Mouse (Mus musculus) kidney, embryonic 14.5 days (tissue): ENCODE measurements at regions not wholly inside any gene's neighbourhood (a gene's known extent, or its start where the extent isn't known, plus 50 kb on each side); places are given as distances from the start of the nearest gene placed in this dataset.
A peak's percentile ranks its signal among the peaks of the same experiment; 100 is the strongest.

ENCODE experiments used
- ATAC-seq: fragments of 200-750 bp; cut with Nextera tagmentation; 2 replicates; pipeline ENCODE4 v1.8.0; 2017; ENCODE audit warnings: moderate number of reproducible peaks, mild to moderate bottlenecking, moderate TSS enrichment, moderate library complexity; ENCODE audit not compliant: low FRiP score, low TSS enrichment
- H3K27ac ChIP-seq: fragments of 300-500 bp; sonication (generic); 2 replicates; pipeline ENCODE4 v1.5.1; 2014; ENCODE audit warnings: low read depth, mild to moderate bottlenecking, low read length, moderate library complexity, mixed read lengths
- H3K27me3 ChIP-seq: fragments of 300-500 bp; sonication (generic); 2 replicates; pipeline ENCODE4 v1.6.1; 2014; ENCODE audit warnings: mild to moderate bottlenecking, low read length; ENCODE audit not compliant: control insufficient read depth, insufficient read depth
- H3K36me3 ChIP-seq: fragments of 300-500 bp; sonication (generic); 2 replicates; pipeline ENCODE4 v1.6.1; 2014; ENCODE audit warnings: low read length, mixed read lengths; ENCODE audit not compliant: control insufficient read depth, insufficient read depth
- H3K4me1 ChIP-seq: fragments of 300-500 bp; sonication (generic); 2 replicates; pipeline ENCODE4 v1.6.1; 2014; ENCODE audit warnings: low read length, mixed read lengths; ENCODE audit not compliant: control insufficient read depth, insufficient read depth
- H3K4me2 ChIP-seq: fragments of 300-500 bp; sonication (generic); replicated peaks from 2 replicates; pipeline ENCODE4 v1.6.1; 2014; ENCODE audit warnings: low read depth, mild to moderate bottlenecking, low read length
- H3K4me3 ChIP-seq: fragments of 300-500 bp; sonication (generic); 2 replicates; pipeline ENCODE4 v1.5.1; 2014; ENCODE audit warnings: mild to moderate bottlenecking, low read length
- H3K9ac ChIP-seq: fragments of 300-500 bp; sonication (generic); 2 replicates; pipeline ENCODE4 v1.6.1; 2014; ENCODE audit warnings: low read depth, mild to moderate bottlenecking, low read length, moderate library complexity
- H3K9me3 ChIP-seq: fragments of 300-500 bp; sonication (generic); 2 replicates; pipeline ENCODE4 v1.6.1; 2016; ENCODE audit warnings: low read length; ENCODE audit not compliant: control insufficient read depth
- WGBS: fragments of 180-500 bp; shearing (Covaris S2); extraction: QIAGEN DNeasy Blood & Tissue Kit; methylation state at CpG from one replicate; pipeline ENCODE4 v1.1.7; 2014; 5-methylcytosine and 5-hydroxymethylcytosine counted together

GRCm38 (mm10) chr6:4417247-4417709, 87.3 kb upstream of the Col1a2 start:
- Histone ChIP-seq H3K36me3 (no peaks in the 10 kb centered on the region), H3K27me3 (no peaks in the 10 kb centered on the region), H3K9me3 (no peaks in the 10 kb centered on the region), H3K27ac (no peak overlapping the region), H3K9ac (no peak overlapping the region), H3K4me3 (no peak overlapping the region; the same call in 1 of the 2 replicates), H3K4me1 (0 out of 2 replicates have a peak, but pooled peaks cover 4% of the 10 kb centered on the region), H3K4me2 (peak overlapping the region; percentile 26)
- peak; percentile 82; the same call in 1 of the 2 replicates for ATAC-seq
- WGBS, result 27% methylated on average over 6 of the region's 6 CpGs

DNA sequence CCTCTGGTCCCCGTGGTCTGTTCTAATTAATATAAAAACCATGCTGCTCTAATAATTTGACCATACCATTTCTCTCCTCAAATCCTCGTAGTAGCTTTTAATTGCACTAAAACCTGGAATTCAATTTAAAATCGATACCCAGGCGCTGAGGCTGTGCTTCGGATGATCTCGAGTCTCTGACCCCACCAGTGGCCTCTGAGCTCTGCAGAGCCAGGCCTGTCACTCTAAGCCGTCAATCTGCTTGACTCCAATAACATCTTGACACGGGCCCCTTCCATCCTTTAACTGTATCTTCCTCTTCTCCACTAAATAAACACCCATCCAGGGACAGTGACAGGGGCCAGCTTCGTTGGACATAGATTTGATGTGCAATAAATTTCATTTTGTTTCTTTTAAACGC, 86.2 kb upstream of the Col1a2 start:
- Histone ChIP-seq H3K4me1 (0 out of 2 replicates have a peak, but pooled peaks cover 4% of the 10 kb centered on the region), H3K4me2 (no peak overlapping the region)
- no peak for ATAC-seq

GRCm38 (mm10) chr6:4418941-4419351, 85.7 kb upstream of the Col1a2 start:
- no peak overlapping the region for H3K9ac ChIP-seq
- no peak for ATAC-seq
- H3K36me3 ChIP-seq, result no peaks in the 10 kb centered on the region
- H3K9me3 ChIP-seq, result no peaks in the 10 kb centered on the region
- WGBS, result 63% methylated on average over 5 of the region's 5 CpGs
- no peak overlapping the region for H3K27ac ChIP-seq
- H3K4me1 ChIP-seq, result 0 out of 2 replicates have a peak, but pooled peaks cover 4% of the 10 kb centered on the region
- no peak overlapping the region for H3K4me2 ChIP-seq
- no peaks in the 10 kb centered on the region for H3K27me3 ChIP-seq
- H3K4me3 ChIP-seq, result no peak overlapping the region

More for the DNA sequence above, 86.2 kb upstream of the Col1a2 start:
- no peaks in the 10 kb centered on the region for H3K36me3 ChIP-seq
- H3K9ac ChIP-seq, result no peak overlapping the region
- no peak overlapping the region for H3K27ac ChIP-seq
- no peaks in the 10 kb centered on the region for H3K27me3 ChIP-seq
- H3K4me3 ChIP-seq, result no peak overlapping the region
- no peaks in the 10 kb centered on the region for H3K9me3 ChIP-seq
- 22% methylated on average over 10 of the region's 10 CpGs for WGBS

GRCm38 (mm10) chr6:4421466-4421865, 83.1 kb upstream of the Col1a2 start:
- no peak overlapping the region for H3K4me2 ChIP-seq
- no peaks in the 10 kb centered on the region for H3K9me3 ChIP-seq
- H3K36me3 ChIP-seq, result no peaks in the 10 kb centered on the region
- 88% methylated on average over 7 of the region's 7 CpGs for WGBS
- ATAC-seq, result no peak
- H3K9ac ChIP-seq, result no peak overlapping the region
- no peak overlapping the region for H3K4me3 ChIP-seq
- 0 out of 2 replicates have a peak, but pooled peaks cover 4% of the 10 kb centered on the region for H3K4me1 ChIP-seq
- no peak overlapping the region for H3K27ac ChIP-seq
- H3K27me3 ChIP-seq, result no peaks in the 10 kb centered on the region

- Histone ChIP-seq H3K4me1 (no peaks in the 10 kb centered on the region), H3K4me3 (no peak overlapping the region), H3K9me3 (no peaks in the 10 kb centered on the region), H3K4me2 (no peak overlapping the region), H3K36me3 (no peaks in the 10 kb centered on the region), H3K9ac (no peak overlapping the region), H3K27ac (no peak overlapping the region), H3K27me3 (no peaks in the 10 kb centered on the region)
- ATAC-seq, result no peak
- WGBS, result 96% methylated on average over 4 of the region's 4 CpGs
These were observed 77.5 kb upstream of the Col1a2 start for GRCm38 (mm10) chr6:4427122-4427521.

DNA sequence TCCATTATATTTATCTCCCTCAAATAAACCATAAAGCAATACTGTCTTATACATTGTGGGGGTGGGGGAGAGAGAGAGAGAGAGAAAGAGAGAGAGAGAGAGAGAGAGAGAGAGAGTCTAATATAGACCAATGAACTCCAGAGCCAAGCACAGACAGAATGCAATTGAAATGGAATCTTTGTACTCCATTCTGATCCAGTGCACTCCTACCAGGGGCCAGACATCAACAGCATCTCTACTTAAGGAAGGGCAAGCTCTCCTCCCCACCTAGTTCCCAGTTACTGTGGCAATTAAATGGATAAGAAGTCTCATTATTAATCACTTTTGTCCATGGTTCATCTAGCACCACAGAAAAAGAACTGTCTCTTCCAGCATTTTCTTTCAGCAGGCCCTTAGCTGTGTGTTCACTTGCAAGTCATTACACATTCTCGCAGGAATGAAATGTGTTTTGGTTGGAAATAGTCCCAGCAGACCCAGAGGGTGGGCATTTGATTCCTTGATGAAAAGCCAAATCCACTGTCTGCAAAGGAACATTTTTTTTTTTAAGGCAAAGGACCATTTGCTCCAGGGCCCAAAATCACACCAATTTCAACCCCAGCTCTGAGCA, 73.8 kb upstream of the Col1a2 start:
- Histone ChIP-seq H3K4me1 (no peaks in the 10 kb centered on the region), H3K9ac (no peak overlapping the region), H3K9me3 (no peaks in the 10 kb centered on the region), H3K4me3 (no peak overlapping the region), H3K27me3 (no peaks in the 10 kb centered on the region), H3K4me2 (no peak overlapping the region), H3K36me3 (no peaks in the 10 kb centered on the region), H3K27ac (no peak overlapping the region)
- WGBS, result 50% methylated on average over 1 of the region's 1 CpGs
- ATAC-seq, result no peak

DNA sequence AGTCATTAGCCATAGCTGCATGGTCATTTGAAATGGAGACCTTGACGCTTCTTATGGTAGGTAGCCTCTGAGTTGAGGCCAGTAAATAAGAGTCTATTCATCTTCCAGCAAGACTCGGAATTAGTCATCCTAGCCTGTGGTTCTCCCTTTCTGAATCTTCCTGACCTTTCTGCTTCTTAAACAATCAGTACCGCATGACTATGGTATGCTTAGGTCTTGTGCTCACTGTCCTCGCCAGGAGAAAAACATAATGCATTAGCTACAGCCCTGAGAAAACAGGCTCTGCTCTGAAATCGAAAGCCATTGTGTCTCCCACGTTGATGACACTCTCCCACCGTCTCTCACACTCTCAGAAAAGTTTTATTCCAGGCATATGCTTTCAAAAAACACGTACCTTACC, 72.4 kb upstream of the Col1a2 start:
- no peak for ATAC-seq
- no peaks in the 10 kb centered on the region for H3K9me3 ChIP-seq
- WGBS, result 86% methylated on average over 8 of the region's 8 CpGs
- no peaks in the 10 kb centered on the region for H3K36me3 ChIP-seq
- no peak overlapping the region for H3K4me3 ChIP-seq
- no peaks in the 10 kb centered on the region for H3K4me1 ChIP-seq
- no peak overlapping the region for H3K27ac ChIP-seq
- no peak overlapping the region for H3K9ac ChIP-seq
- H3K4me2 ChIP-seq, result no peak overlapping the region
- H3K27me3 ChIP-seq, result no peaks in the 10 kb centered on the region

DNA sequence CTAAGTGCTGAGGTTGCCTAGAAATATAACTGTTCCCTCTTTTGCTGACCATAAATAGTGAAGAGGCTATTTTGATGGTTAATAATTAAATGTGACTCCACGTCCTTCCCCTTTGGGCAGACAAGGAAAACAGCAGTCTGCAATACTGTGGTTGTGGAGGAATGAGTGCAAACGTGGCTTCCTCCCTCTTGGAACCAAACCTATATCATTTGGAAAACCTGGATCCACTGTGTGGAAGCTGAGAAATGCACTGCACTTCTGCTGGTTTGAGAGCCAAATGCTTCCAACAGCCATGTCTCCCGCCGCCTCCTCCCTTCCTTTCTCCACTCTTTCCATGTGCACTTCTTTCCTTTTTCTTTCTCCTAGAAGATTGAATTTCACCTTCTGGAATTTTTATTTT, 68.2 kb upstream of the Col1a2 start:
- Histone ChIP-seq H3K4me2 (no peak overlapping the region), H3K9ac (no peak overlapping the region), H3K27me3 (no peaks in the 10 kb centered on the region), H3K4me1 (no peaks in the 10 kb centered on the region), H3K36me3 (no peaks in the 10 kb centered on the region), H3K9me3 (no peaks in the 10 kb centered on the region), H3K4me3 (no peak overlapping the region), H3K27ac (no peak overlapping the region)
- 61% methylated on average over 4 of the region's 4 CpGs for WGBS
- no peak for ATAC-seq

DNA sequence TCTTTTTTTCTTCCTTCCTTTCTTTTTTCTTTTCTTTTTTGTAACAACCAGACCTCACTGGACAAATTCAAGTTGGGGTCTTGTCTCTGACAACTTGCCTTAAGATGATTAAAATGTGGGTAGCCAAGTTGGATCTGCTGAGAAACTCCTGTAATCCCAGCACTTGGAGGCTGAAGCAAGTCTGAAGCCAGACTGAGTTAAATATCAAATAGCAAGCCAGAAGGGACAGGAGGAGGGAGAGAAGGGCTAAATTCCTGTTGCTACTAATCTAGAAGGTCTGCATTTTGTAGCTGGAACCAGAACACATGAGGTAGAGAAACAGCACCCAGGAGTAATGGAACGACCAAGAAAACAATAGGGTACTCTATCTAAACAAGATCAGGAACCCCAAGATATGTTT, 67.7 kb upstream of the Col1a2 start:
- H3K27me3 ChIP-seq, result no peaks in the 10 kb centered on the region
- no peaks in the 10 kb centered on the region for H3K9me3 ChIP-seq
- no peak overlapping the region for H3K9ac ChIP-seq
- no peak overlapping the region for H3K27ac ChIP-seq
- 67% methylated on average over 1 of the region's 1 CpGs for WGBS
- H3K4me1 ChIP-seq, result no peaks in the 10 kb centered on the region
- ATAC-seq, result no peak
- no peak overlapping the region for H3K4me3 ChIP-seq
- H3K4me2 ChIP-seq, result no peak overlapping the region
- no peaks in the 10 kb centered on the region for H3K36me3 ChIP-seq
